Mouse (Mus musculus): Measurements from ENCODE around the gene Kcnh1. TPM values are rescaled to one million over a fixed set of nuclear protein-coding genes. Genes with fewer than 3 reads are reported as not detected.

Gene Kcnh1
- polyA plus RNA-seq, 1 experiment from 2014 or later: 0.40 TPM

DNA sequence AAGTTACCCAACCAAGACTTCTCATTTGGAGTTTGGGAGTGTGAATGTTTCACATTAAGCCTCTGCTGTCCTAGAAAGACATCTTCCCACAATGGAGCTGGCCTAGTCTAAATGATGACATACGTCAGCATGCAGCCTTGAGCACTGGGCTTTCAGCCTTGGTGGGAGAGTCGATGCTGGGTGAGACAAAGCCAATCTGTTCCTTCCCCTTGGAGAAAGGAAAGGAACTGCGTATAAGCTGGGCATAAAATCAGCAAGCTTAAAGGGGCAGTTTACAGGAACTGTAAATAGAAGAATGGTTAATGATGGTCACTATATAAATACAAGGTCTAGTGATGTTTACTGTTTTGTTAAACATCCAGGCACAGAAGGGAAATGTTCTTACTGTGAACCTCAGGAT, 294.5 kb downstream of the Kcnh1 start:
- H3K9me3 ChIP-seq (ENCODE audit: control insufficient read depth, low read length): no peaks in the 10 kb centered on the region
- no peaks in the 10 kb centered on the region for H3K27me3 ChIP-seq (ENCODE audit: control insufficient read depth, insufficient read depth, low read length)
- no peak overlapping the region for H3K27ac ChIP-seq (ENCODE audit: low read depth, low read length)
- H3K4me2 ChIP-seq (replicated peaks; ENCODE audit: low read depth, low read length): no peak overlapping the region
- no peak for DNase-seq (ENCODE audit: low spot score)
- no peak overlapping the region for H3K9ac ChIP-seq (ENCODE audit: low read depth, low read length)
- no peak for ATAC-seq (ENCODE audit: low FRiP score)
- 85% methylated on average over 3 of the region's 3 CpGs for WGBS
- no peak overlapping the region for H3K4me3 ChIP-seq (ENCODE audit: low read depth, low read length)
- H3K36me3 ChIP-seq (ENCODE audit: control insufficient read depth, insufficient read depth, low read length): no peaks in the 10 kb centered on the region
- no peaks in the 10 kb centered on the region for H3K4me1 ChIP-seq (replicated peaks; ENCODE audit: control insufficient read depth, insufficient read depth, low read length)

- H3K4me3 ChIP-seq (ENCODE audit: low read depth, low read length): no peak overlapping the region
- H3K9me3 ChIP-seq (ENCODE audit: control insufficient read depth, low read length): no peaks in the 10 kb centered on the region
- no peaks in the 10 kb centered on the region for H3K36me3 ChIP-seq (ENCODE audit: control insufficient read depth, insufficient read depth, low read length)
- no peak overlapping the region for H3K9ac ChIP-seq (ENCODE audit: low read depth, low read length)
- no peak for DNase-seq (ENCODE audit: low spot score)
- H3K4me1 ChIP-seq (replicated peaks; ENCODE audit: control insufficient read depth, insufficient read depth, low read length): no peaks in the 10 kb centered on the region
- no peak for ATAC-seq (ENCODE audit: low FRiP score)
- H3K27ac ChIP-seq (ENCODE audit: low read depth, low read length): no peak overlapping the region
- H3K27me3 ChIP-seq (ENCODE audit: control insufficient read depth, insufficient read depth, low read length): no peaks in the 10 kb centered on the region
- 91% methylated on average over 11 of the region's 11 CpGs for WGBS
- H3K4me2 ChIP-seq (replicated peaks; ENCODE audit: low read depth, low read length): no peak overlapping the region
Observed at GRCm38 (mm10) chr1:192487571-192487970, 297.0 kb downstream of the Kcnh1 start.

GRCm38 (mm10) chr1:192489908-192490825, 299.6 kb downstream of the Kcnh1 start:
- Histone ChIP-seq H3K4me3 (ENCODE audit: low read depth, low read length) (no peak overlapping the region), H3K27ac (ENCODE audit: low read depth, low read length) (no peak overlapping the region), H3K9me3 (ENCODE audit: control insufficient read depth, low read length) (no peaks in the 10 kb centered on the region), H3K9ac (ENCODE audit: low read depth, low read length) (no peak overlapping the region), H3K36me3 (ENCODE audit: control insufficient read depth, insufficient read depth, low read length) (no peaks in the 10 kb centered on the region), H3K4me2 (replicated peaks; ENCODE audit: low read depth, low read length) (no peak overlapping the region), H3K4me1 (replicated peaks; ENCODE audit: control insufficient read depth, insufficient read depth, low read length) (no peaks in the 10 kb centered on the region), H3K27me3 (ENCODE audit: control insufficient read depth, insufficient read depth, low read length) (no peaks in the 10 kb centered on the region)
- DNase-seq (ENCODE audit: low spot score): no peak
- ATAC-seq (ENCODE audit: low FRiP score): no peak
- WGBS: 80% methylated on average over 13 of the region's 13 CpGs

DNA sequence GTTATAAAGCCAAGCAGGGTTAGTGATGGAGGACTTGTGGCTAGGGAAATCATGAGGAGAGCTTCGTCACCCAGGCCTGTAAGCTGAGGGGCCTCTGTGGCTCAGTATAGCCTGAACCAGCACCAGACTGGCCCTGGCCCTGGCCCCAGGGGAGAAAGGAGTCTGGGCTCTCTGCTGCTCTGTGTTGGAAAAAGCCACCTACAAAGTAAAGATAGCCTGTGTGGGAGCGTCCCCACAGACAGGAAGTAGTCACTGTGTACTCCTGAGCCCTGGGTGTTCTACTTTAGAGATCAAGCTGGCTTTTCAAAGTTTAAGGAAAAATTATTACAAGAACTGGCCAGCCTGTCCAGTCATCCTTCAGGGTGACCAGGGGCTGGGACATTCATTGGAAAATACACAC, 306.9 kb downstream of the Kcnh1 start:
- Histone ChIP-seq H3K36me3 (ENCODE audit: control insufficient read depth, insufficient read depth, low read length) (no peaks in the 10 kb centered on the region), H3K27ac (ENCODE audit: low read depth, low read length) (no peak overlapping the region), H3K4me1 (replicated peaks; ENCODE audit: control insufficient read depth, insufficient read depth, low read length) (no peaks in the 10 kb centered on the region), H3K4me3 (ENCODE audit: low read depth, low read length) (no peak overlapping the region), H3K9me3 (ENCODE audit: control insufficient read depth, low read length) (no peaks in the 10 kb centered on the region), H3K27me3 (ENCODE audit: control insufficient read depth, insufficient read depth, low read length) (no peaks in the 10 kb centered on the region), H3K4me2 (replicated peaks; ENCODE audit: low read depth, low read length) (no peak overlapping the region), H3K9ac (ENCODE audit: low read depth, low read length) (no peak overlapping the region)
- DNase-seq (ENCODE audit: low spot score) (no peak), ATAC-seq (ENCODE audit: low FRiP score) (no peak)
- WGBS: 78% methylated on average over 2 of the region's 2 CpGs

DNA sequence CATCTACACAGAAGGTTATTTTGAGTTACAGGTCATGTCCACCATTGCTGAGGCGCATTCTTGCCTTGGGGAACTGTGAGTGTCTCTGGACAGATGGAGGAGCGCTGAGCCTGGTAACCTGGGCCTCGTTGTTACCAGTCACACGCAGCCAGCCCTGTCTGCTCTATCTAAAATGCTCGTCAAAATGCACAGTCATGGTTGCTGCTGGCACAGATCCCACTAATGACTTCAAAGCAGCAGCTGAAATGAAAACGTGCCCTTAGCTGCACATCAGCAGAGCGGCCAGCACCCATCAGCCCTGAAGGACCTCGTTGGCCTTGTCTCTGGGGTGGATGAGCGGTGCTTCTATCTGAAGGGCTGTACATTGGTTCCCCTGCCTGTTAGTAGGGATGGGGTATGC, 311.4 kb downstream of the Kcnh1 start:
- Histone ChIP-seq H3K4me2 (replicated peaks; ENCODE audit: low read depth, low read length) (no peak overlapping the region), H3K9ac (ENCODE audit: low read depth, low read length) (no peak overlapping the region), H3K27ac (ENCODE audit: low read depth, low read length) (no peak overlapping the region), H3K27me3 (ENCODE audit: control insufficient read depth, insufficient read depth, low read length) (no peaks in the 10 kb centered on the region), H3K4me3 (ENCODE audit: low read depth, low read length) (no peak overlapping the region), H3K4me1 (replicated peaks; ENCODE audit: control insufficient read depth, insufficient read depth, low read length) (no peaks in the 10 kb centered on the region), H3K9me3 (ENCODE audit: control insufficient read depth, low read length) (no peaks in the 10 kb centered on the region), H3K36me3 (ENCODE audit: control insufficient read depth, insufficient read depth, low read length) (no peaks in the 10 kb centered on the region)
- ATAC-seq (ENCODE audit: low FRiP score) (no peak), DNase-seq (ENCODE audit: low spot score) (no peak)
- 87% methylated on average over 9 of the region's 9 CpGs for WGBS

- DNase-seq (ENCODE audit: low spot score): no peak
- Histone ChIP-seq H3K4me1 (replicated peaks; ENCODE audit: control insufficient read depth, insufficient read depth, low read length) (no peaks in the 10 kb centered on the region), H3K36me3 (ENCODE audit: control insufficient read depth, insufficient read depth, low read length) (no peaks in the 10 kb centered on the region)
Observed at GRCm38 (mm10) chr1:192502835-192503234, 312.3 kb downstream of the Kcnh1 start.

DNA sequence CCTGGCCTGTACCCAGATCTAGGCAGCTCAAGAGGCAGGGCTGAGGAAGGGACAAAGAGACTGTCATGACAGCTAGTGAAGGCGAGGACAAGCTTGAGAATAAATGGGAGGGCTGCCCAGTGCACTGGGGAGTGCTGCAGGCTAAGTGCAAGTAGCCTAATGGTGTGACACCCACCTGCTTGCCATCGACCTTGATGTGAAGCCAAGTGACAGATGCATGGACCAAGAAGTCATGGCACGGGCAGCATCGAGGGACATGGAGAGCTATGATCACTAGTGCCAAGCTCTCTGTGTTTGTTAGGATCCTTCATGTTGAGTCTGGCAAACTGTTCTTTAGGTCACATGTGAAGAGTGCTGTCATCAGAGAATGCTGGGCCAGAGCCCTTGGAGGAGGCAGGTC, 313.1 kb downstream of the Kcnh1 start:
- no peak overlapping the region for H3K27ac ChIP-seq (ENCODE audit: low read depth, low read length)
- H3K4me2 ChIP-seq (replicated peaks; ENCODE audit: low read depth, low read length): no peak overlapping the region
- no peaks in the 10 kb centered on the region for H3K9me3 ChIP-seq (ENCODE audit: control insufficient read depth, low read length)
- 81% methylated on average over 4 of the region's 4 CpGs for WGBS
- ATAC-seq (ENCODE audit: low FRiP score) (no peak), DNase-seq (ENCODE audit: low spot score) (no peak)
- H3K36me3 ChIP-seq (ENCODE audit: control insufficient read depth, insufficient read depth, low read length): no peaks in the 10 kb centered on the region
- no peak overlapping the region for H3K9ac ChIP-seq (ENCODE audit: low read depth, low read length)
- no peaks in the 10 kb centered on the region for H3K4me1 ChIP-seq (replicated peaks; ENCODE audit: control insufficient read depth, insufficient read depth, low read length)
- H3K4me3 ChIP-seq (ENCODE audit: low read depth, low read length): no peak overlapping the region
- H3K27me3 ChIP-seq (ENCODE audit: control insufficient read depth, insufficient read depth, low read length): no peaks in the 10 kb centered on the region

More at GRCm38 (mm10) chr1:192502835-192503234, 312.3 kb downstream of the Kcnh1 start:
- Histone ChIP-seq H3K9ac (ENCODE audit: low read depth, low read length) (no peak overlapping the region), H3K27me3 (ENCODE audit: control insufficient read depth, insufficient read depth, low read length) (no peaks in the 10 kb centered on the region), H3K4me2 (replicated peaks; ENCODE audit: low read depth, low read length) (no peak overlapping the region), H3K4me3 (ENCODE audit: low read depth, low read length) (no peak overlapping the region), H3K27ac (ENCODE audit: low read depth, low read length) (no peak overlapping the region), H3K9me3 (ENCODE audit: control insufficient read depth, low read length) (no peaks in the 10 kb centered on the region)
- no peak for ATAC-seq (ENCODE audit: low FRiP score)

DNA sequence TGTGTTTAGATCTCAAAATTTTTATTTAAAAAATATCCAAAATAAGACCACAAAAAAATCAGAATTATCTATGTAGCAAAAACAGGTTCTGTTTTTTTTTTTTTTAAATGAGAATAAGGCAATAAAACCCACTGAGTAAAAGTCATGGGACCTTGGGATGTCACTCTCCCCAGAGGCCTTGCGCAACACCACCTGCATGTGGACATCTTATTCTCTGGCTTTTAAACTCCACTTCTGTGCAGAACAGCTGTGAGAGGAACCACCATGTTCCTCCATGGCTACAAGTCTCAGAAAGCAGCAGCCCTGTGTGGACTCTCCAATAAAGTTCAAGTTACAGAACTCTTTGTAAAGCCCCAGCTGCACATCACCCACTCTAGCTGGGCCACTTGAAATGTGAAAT, 322.2 kb downstream of the Kcnh1 start:
- Histone ChIP-seq H3K27ac (ENCODE audit: low read depth, low read length) (no peak overlapping the region), H3K9me3 (ENCODE audit: control insufficient read depth, low read length) (no peaks in the 10 kb centered on the region), H3K9ac (ENCODE audit: low read depth, low read length) (no peak overlapping the region), H3K27me3 (ENCODE audit: control insufficient read depth, insufficient read depth, low read length) (no peaks in the 10 kb centered on the region), H3K4me3 (ENCODE audit: low read depth, low read length) (no peak overlapping the region), H3K4me2 (replicated peaks; ENCODE audit: low read depth, low read length) (no peak overlapping the region), H3K4me1 (replicated peaks; ENCODE audit: control insufficient read depth, insufficient read depth, low read length) (no peaks in the 10 kb centered on the region), H3K36me3 (ENCODE audit: control insufficient read depth, insufficient read depth, low read length) (no peaks in the 10 kb centered on the region)
- ATAC-seq (ENCODE audit: low FRiP score) (no peak), DNase-seq (ENCODE audit: low spot score) (no peak)
- 92% methylated on average over 1 of the region's 1 CpGs for WGBS

GRCm38 (mm10) chr1:192515373-192515772, 324.8 kb downstream of the Kcnh1 start:
- no peak for DNase-seq (ENCODE audit: low spot score)
- Histone ChIP-seq H3K4me2 (replicated peaks; ENCODE audit: low read depth, low read length) (no peak overlapping the region), H3K4me3 (ENCODE audit: low read depth, low read length) (no peak overlapping the region), H3K27ac (ENCODE audit: low read depth, low read length) (no peak overlapping the region), H3K9ac (ENCODE audit: low read depth, low read length) (no peak overlapping the region), H3K9me3 (ENCODE audit: control insufficient read depth, low read length) (no peaks in the 10 kb centered on the region), H3K4me1 (replicated peaks; ENCODE audit: control insufficient read depth, insufficient read depth, low read length) (no peaks in the 10 kb centered on the region), H3K36me3 (ENCODE audit: control insufficient read depth, insufficient read depth, low read length) (no peaks in the 10 kb centered on the region), H3K27me3 (ENCODE audit: control insufficient read depth, insufficient read depth, low read length) (no peaks in the 10 kb centered on the region)
- WGBS: 88% methylated on average over 3 of the region's 3 CpGs
- no peak for ATAC-seq (ENCODE audit: low FRiP score)

All from hindbrain, embryonic 11.5 days (tissue).